Mouse (Mus musculus) bone marrow macrophage, adult 2 months (primary cell): ENCODE data around the gene Sema3f. TPM values are rescaled to one million over a fixed set of nuclear protein-coding genes. Genes with fewer than 3 reads are reported as not detected.
"Not testable (repeated sequence)": the region's sequence is repeated elsewhere in the genome, so short reads cannot be mapped to it uniquely, and the experiment has no call there.

ENCODE experiments used
- H3K27ac ChIP-seq: 2 replicates; pipeline ENCODE4 v1.5.1; 2012; ENCODE audit warnings: low read depth, low read length; ENCODE audit not compliant: insufficient read depth
- H3K4me1 ChIP-seq: 2 replicates; pipeline ENCODE4 v1.6.1; 2012; ENCODE audit warnings: low read length; ENCODE audit not compliant: control insufficient read depth, insufficient read depth
- H3K4me3 ChIP-seq: 2 replicates; pipeline ENCODE4 v1.5.1; 2012; ENCODE audit warnings: mild to moderate bottlenecking, low read length, moderate library complexity; ENCODE audit not compliant: insufficient read depth
- CTCF ChIP-seq: IDR thresholded peaks from 2 replicates; pipeline ENCODE4 v1.5.1; 2012; ENCODE audit warnings: low read depth, mild to moderate bottlenecking, low read length, moderate library complexity
- POLR2A ChIP-seq: IDR thresholded peaks from 2 replicates; pipeline ENCODE4 v1.6.1; 2012; ENCODE audit warnings: mild to moderate bottlenecking, low read depth, low read length, borderline replicate concordance
- polyA plus RNA-seq: library from polyadenylated mRNA; stranded (reverse); fragments of >200 nt; gene quantifications from 2 replicates; pipeline ENCODE4 v1.2.4, GENCODE M21; 2012; ENCODE audit not compliant: missing spikeins, insufficient read depth, insufficient read length

Gene Sema3f
- polyA plus RNA-seq, 1 experiment = not detected

- no peak for TF ChIP-seq CTCF
Observed at GRCm38 (mm10) chr9:107693433-107693987, 16.8 kb downstream of the Sema3f start.

GRCm38 (mm10) chr9:107692785-107693184 lies 17.5 kb downstream of the Sema3f start:
- 0 out of 2 replicates have a peak, but pooled peaks cover 2% of the 10 kb centered on the region for H3K4me1 ChIP-seq
- H3K27ac ChIP-seq = no peak overlapping the region
- TF ChIP-seq CTCF (no peak), POLR2A (no peak)
- H3K4me3 ChIP-seq = no peak overlapping the region

More at GRCm38 (mm10) chr9:107693433-107693987, 16.8 kb downstream of the Sema3f start:
- Histone ChIP-seq H3K4me3 (no peak overlapping the region), H3K4me1 (0 out of 2 replicates have a peak, but pooled peaks cover 2% of the 10 kb centered on the region), H3K27ac (no peak overlapping the region)

- Histone ChIP-seq H3K27ac (no peak overlapping the region), H3K4me3 (no peak overlapping the region), H3K4me1 (peaks cover 2% of the 10 kb centered on the region; the same call in 1 of the 2 replicates)
- TF ChIP-seq CTCF (no peak), POLR2A (no peak)
Observed at GRCm38 (mm10) chr9:107690391-107690790, 19.9 kb downstream of the Sema3f start.

GRCm38 (mm10) chr9:107688939-107689338 lies 21.3 kb downstream of the Sema3f start:
- TF ChIP-seq CTCF (no peak), POLR2A (no peak)
- Histone ChIP-seq H3K4me1 (peaks cover 2% of the 10 kb centered on the region; the same call in 1 of the 2 replicates), H3K4me3 (no peak overlapping the region), H3K27ac (no peak overlapping the region)

- Histone ChIP-seq H3K4me3 (no peak overlapping the region), H3K4me1 (peaks cover 2% of the 10 kb centered on the region; the same call in 1 of the 2 replicates), H3K27ac (no peak overlapping the region)
- TF ChIP-seq POLR2A = no peak
- no peak for TF ChIP-seq CTCF
Observed at GRCm38 (mm10) chr9:107688415-107688814, 21.9 kb downstream of the Sema3f start.

- H3K4me3 ChIP-seq = no peak overlapping the region
- TF ChIP-seq POLR2A (no peak), CTCF (peak; percentile 25; the same call in 1 of the 2 replicates)
Observed at GRCm38 (mm10) chr9:107685231-107685981, 24.9 kb downstream of the Sema3f start.

GRCm38 (mm10) chr9:107682405-107682804 lies 27.9 kb downstream of the Sema3f start:
- H3K4me1 ChIP-seq = peaks cover 7% of the 10 kb centered on the region
- TF ChIP-seq CTCF (no peak), POLR2A (no peak)
- H3K4me3 ChIP-seq = no peak overlapping the region
- no peak overlapping the region for H3K27ac ChIP-seq

More at GRCm38 (mm10) chr9:107685231-107685981, 24.9 kb downstream of the Sema3f start:
- H3K27ac ChIP-seq = no peak overlapping the region
- H3K4me1 ChIP-seq = peaks cover 2% of the 10 kb centered on the region; the same call in 1 of the 2 replicates

- Histone ChIP-seq H3K4me3 (no peak within 1 kb of the TSS), H3K4me1 (peaks cover 5% of the 10 kb centered on the region), H3K27ac (no peak within 1 kb of the TSS)
- TF ChIP-seq CTCF (no peak), POLR2A (no peak)
Observed at GRCm38 (mm10) chr9:107679501-107679900, 30.8 kb downstream of the Sema3f start, which contains the start of gene Gnat1. Gnat1 (minus strand) TSS chr9:107679712.

- no peak for TF ChIP-seq CTCF
- TF ChIP-seq POLR2A = no peak
- H3K27ac ChIP-seq = no peak overlapping the region
- peaks cover 5% of the 10 kb centered on the region for H3K4me1 ChIP-seq
- no peak overlapping the region for H3K4me3 ChIP-seq
Observed at GRCm38 (mm10) chr9:107678861-107679260, 31.4 kb downstream of the Sema3f start.

GRCm38 (mm10) chr9:107677819-107678526 lies 32.3 kb downstream of the Sema3f start:
- H3K27ac ChIP-seq, H3K4me3 ChIP-seq, H3K4me1 ChIP-seq: not testable (repeated sequence)
